Mouse (Mus musculus): ENCODE data around the gene Aprt.

- no peak for TF ChIP-seq GATA1 (IDR thresholded peaks at IDR 0.05; ENCODE audit: borderline replicate concordance, low read length)
- TF ChIP-seq FLI1 (IDR thresholded peaks at IDR 0.05; ENCODE audit: low read length): no peak
These were observed 33.5 kb upstream of the Aprt start for GRCm38 (mm10) chr8:122610209-122610608.

All from megakaryocyte, embryonic 14.5 days (primary cell).